Mouse (Mus musculus): ENCODE data around the gene Them7. TPM values are rescaled to one million over a fixed set of nuclear protein-coding genes. Genes with fewer than 3 reads are reported as not detected.
A peak's percentile ranks its signal among the peaks of the same experiment; 100 is the strongest.

Them7 gene
- polyA plus RNA-seq, 1 experiment from 2014 or later = 0.16 TPM

- DNase-seq (ENCODE audit: low spot score, missing footprints) (peak; percentile 75), ATAC-seq (ENCODE audit: low FRiP score) (no peak)
- Histone ChIP-seq H3K4me2 (no peak overlapping the region), H3K9me3 (ENCODE audit: control insufficient read depth, low read length) (no peaks in the 10 kb centered on the region), H3K27ac (ENCODE audit: low read depth, low read length) (no peak overlapping the region), H3K27me3 (ENCODE audit: control insufficient read depth, insufficient read depth, low read length) (no peaks in the 10 kb centered on the region), H3K36me3 (ENCODE audit: control insufficient read depth, insufficient read depth, low read length) (no peaks in the 10 kb centered on the region), H3K4me3 (ENCODE audit: low read depth, low read length) (no peak overlapping the region), H3K9ac (ENCODE audit: low read length) (no peak overlapping the region), H3K4me1 (ENCODE audit: control insufficient read depth, insufficient read depth, low read length) (no peaks in the 10 kb centered on the region)
- WGBS = 76% methylated on average over 7 of the region's 7 CpGs
Observed at GRCm38 (mm10) chr2:105242940-105243339, 18.8 kb downstream of the Them7 start.

- DNase-seq (ENCODE audit: low spot score, missing footprints) (peak; percentile 60), ATAC-seq (ENCODE audit: low FRiP score) (no peak)
- H3K36me3 ChIP-seq (ENCODE audit: control insufficient read depth, insufficient read depth, low read length) = no peaks in the 10 kb centered on the region
- no peak overlapping the region for H3K4me3 ChIP-seq (ENCODE audit: low read depth, low read length)
- H3K27ac ChIP-seq (ENCODE audit: low read depth, low read length) = no peak overlapping the region
- H3K9me3 ChIP-seq (ENCODE audit: control insufficient read depth, low read length) = no peaks in the 10 kb centered on the region
- no peak overlapping the region for H3K4me2 ChIP-seq
- H3K27me3 ChIP-seq (ENCODE audit: control insufficient read depth, insufficient read depth, low read length) = no peaks in the 10 kb centered on the region
- no peaks in the 10 kb centered on the region for H3K4me1 ChIP-seq (ENCODE audit: control insufficient read depth, insufficient read depth, low read length)
- no peak overlapping the region for H3K9ac ChIP-seq (ENCODE audit: low read length)
- 81% methylated on average over 13 of the region's 13 CpGs for WGBS
Observed at GRCm38 (mm10) chr2:105244733-105245132, 20.6 kb downstream of the Them7 start.

- Histone ChIP-seq H3K27ac (ENCODE audit: low read depth, low read length) (no peak overlapping the region), H3K4me3 (ENCODE audit: low read depth, low read length) (no peak overlapping the region), H3K9ac (ENCODE audit: low read length) (no peak overlapping the region), H3K9me3 (ENCODE audit: control insufficient read depth, low read length) (no peaks in the 10 kb centered on the region), H3K4me2 (no peak overlapping the region), H3K4me1 (ENCODE audit: control insufficient read depth, insufficient read depth, low read length) (no peaks in the 10 kb centered on the region), H3K27me3 (ENCODE audit: control insufficient read depth, insufficient read depth, low read length) (no peaks in the 10 kb centered on the region), H3K36me3 (ENCODE audit: control insufficient read depth, insufficient read depth, low read length) (no peaks in the 10 kb centered on the region)
- ATAC-seq (ENCODE audit: low FRiP score) (no peak), DNase-seq (ENCODE audit: low spot score, missing footprints) (no peak)
- WGBS = 76% methylated on average over 3 of the region's 3 CpGs
Observed at GRCm38 (mm10) chr2:105251978-105252377, 27.9 kb downstream of the Them7 start.

GRCm38 (mm10) chr2:105252824-105253223, 28.7 kb downstream of the Them7 start:
- Histone ChIP-seq H3K27me3 (ENCODE audit: control insufficient read depth, insufficient read depth, low read length) (no peaks in the 10 kb centered on the region), H3K9ac (ENCODE audit: low read length) (no peak overlapping the region), H3K4me1 (ENCODE audit: control insufficient read depth, insufficient read depth, low read length) (no peaks in the 10 kb centered on the region), H3K9me3 (ENCODE audit: control insufficient read depth, low read length) (no peaks in the 10 kb centered on the region), H3K27ac (ENCODE audit: low read depth, low read length) (no peak overlapping the region), H3K4me2 (no peak overlapping the region), H3K36me3 (ENCODE audit: control insufficient read depth, insufficient read depth, low read length) (no peaks in the 10 kb centered on the region), H3K4me3 (ENCODE audit: low read depth, low read length) (no peak overlapping the region)
- WGBS = 67% methylated on average over 7 of the region's 7 CpGs
- ATAC-seq (ENCODE audit: low FRiP score) = peak; percentile 82; the same call in 1 of the 2 replicates
- peak; percentile 91 for DNase-seq (ENCODE audit: low spot score, missing footprints)

- Histone ChIP-seq H3K27me3 (ENCODE audit: control insufficient read depth, insufficient read depth, low read length) (no peaks in the 10 kb centered on the region), H3K36me3 (ENCODE audit: control insufficient read depth, insufficient read depth, low read length) (no peaks in the 10 kb centered on the region), H3K27ac (ENCODE audit: low read depth, low read length) (no peak overlapping the region), H3K4me3 (ENCODE audit: low read depth, low read length) (no peak overlapping the region), H3K9me3 (ENCODE audit: control insufficient read depth, low read length) (no peaks in the 10 kb centered on the region), H3K4me1 (ENCODE audit: control insufficient read depth, insufficient read depth, low read length) (no peaks in the 10 kb centered on the region), H3K4me2 (no peak overlapping the region), H3K9ac (ENCODE audit: low read length) (no peak overlapping the region)
- ATAC-seq (ENCODE audit: low FRiP score) (no peak), DNase-seq (ENCODE audit: low spot score, missing footprints) (no peak)
- 72% methylated on average over 4 of the region's 4 CpGs for WGBS
Observed at GRCm38 (mm10) chr2:105255457-105255856, 31.3 kb downstream of the Them7 start.

GRCm38 (mm10) chr2:105256427-105257071, 32.4 kb downstream of the Them7 start:
- Histone ChIP-seq H3K27me3 (ENCODE audit: control insufficient read depth, insufficient read depth, low read length) (no peaks in the 10 kb centered on the region), H3K4me2 (no peak overlapping the region), H3K9ac (ENCODE audit: low read length) (no peak overlapping the region), H3K36me3 (ENCODE audit: control insufficient read depth, insufficient read depth, low read length) (no peaks in the 10 kb centered on the region), H3K4me1 (ENCODE audit: control insufficient read depth, insufficient read depth, low read length) (no peaks in the 10 kb centered on the region), H3K27ac (ENCODE audit: low read depth, low read length) (no peak overlapping the region), H3K9me3 (ENCODE audit: control insufficient read depth, low read length) (no peaks in the 10 kb centered on the region), H3K4me3 (ENCODE audit: low read depth, low read length) (no peak overlapping the region)
- peak; percentile 19; the same call in 1 of the 2 replicates for ATAC-seq (ENCODE audit: low FRiP score)
- peak; percentile 92 for DNase-seq (ENCODE audit: low spot score, missing footprints)
- 65% methylated on average over 2 of the region's 2 CpGs for WGBS

GRCm38 (mm10) chr2:105257376-105257775, 33.3 kb downstream of the Them7 start:
- WGBS = 78% methylated on average over 2 of the region's 2 CpGs
- H3K4me3 ChIP-seq (ENCODE audit: low read depth, low read length) = no peak overlapping the region
- ATAC-seq (ENCODE audit: low FRiP score) (no peak), DNase-seq (ENCODE audit: low spot score, missing footprints) (no peak)
- no peaks in the 10 kb centered on the region for H3K9me3 ChIP-seq (ENCODE audit: control insufficient read depth, low read length)
- H3K9ac ChIP-seq (ENCODE audit: low read length) = no peak overlapping the region
- H3K36me3 ChIP-seq (ENCODE audit: control insufficient read depth, insufficient read depth, low read length) = no peaks in the 10 kb centered on the region
- no peak overlapping the region for H3K27ac ChIP-seq (ENCODE audit: low read depth, low read length)
- no peaks in the 10 kb centered on the region for H3K4me1 ChIP-seq (ENCODE audit: control insufficient read depth, insufficient read depth, low read length)
- H3K27me3 ChIP-seq (ENCODE audit: control insufficient read depth, insufficient read depth, low read length) = no peaks in the 10 kb centered on the region
- no peak overlapping the region for H3K4me2 ChIP-seq

- 95% methylated on average over 11 of the region's 11 CpGs for WGBS
- Histone ChIP-seq H3K4me2 (no peak overlapping the region), H3K27me3 (ENCODE audit: control insufficient read depth, insufficient read depth, low read length) (no peaks in the 10 kb centered on the region), H3K4me1 (ENCODE audit: control insufficient read depth, insufficient read depth, low read length) (no peaks in the 10 kb centered on the region), H3K4me3 (ENCODE audit: low read depth, low read length) (no peak overlapping the region), H3K27ac (ENCODE audit: low read depth, low read length) (no peak overlapping the region), H3K36me3 (ENCODE audit: control insufficient read depth, insufficient read depth, low read length) (no peaks in the 10 kb centered on the region), H3K9me3 (ENCODE audit: control insufficient read depth, low read length) (no peaks in the 10 kb centered on the region), H3K9ac (ENCODE audit: low read length) (no peak overlapping the region)
- DNase-seq (ENCODE audit: low spot score, missing footprints) = no peak
- ATAC-seq (ENCODE audit: low FRiP score) = no peak
Observed at GRCm38 (mm10) chr2:105261335-105261734, 37.2 kb downstream of the Them7 start.

- no peaks in the 10 kb centered on the region for H3K36me3 ChIP-seq (ENCODE audit: control insufficient read depth, insufficient read depth, low read length)
- no peak overlapping the region for H3K9ac ChIP-seq (ENCODE audit: low read length)
- H3K27me3 ChIP-seq (ENCODE audit: control insufficient read depth, insufficient read depth, low read length) = no peaks in the 10 kb centered on the region
- no peak overlapping the region for H3K27ac ChIP-seq (ENCODE audit: low read depth, low read length)
- no peak for DNase-seq (ENCODE audit: low spot score, missing footprints)
- no peak overlapping the region for H3K4me3 ChIP-seq (ENCODE audit: low read depth, low read length)
- H3K4me1 ChIP-seq (ENCODE audit: control insufficient read depth, insufficient read depth, low read length) = no peaks in the 10 kb centered on the region
- H3K9me3 ChIP-seq (ENCODE audit: control insufficient read depth, low read length) = no peaks in the 10 kb centered on the region
- no peak for ATAC-seq (ENCODE audit: low FRiP score)
- 29% methylated on average over 2 of the region's 2 CpGs for WGBS
- no peak overlapping the region for H3K4me2 ChIP-seq
Observed at GRCm38 (mm10) chr2:105263219-105263618, 39.1 kb downstream of the Them7 start.

Data from midbrain, embryonic 11.5 days (tissue).